Mouse (Mus musculus) MEL (cell line): ENCODE data around the gene Slc47a1. TPM values are rescaled to one million over a fixed set of nuclear protein-coding genes. Genes with fewer than 3 reads are reported as not detected.

ENCODE experiments used
- DNase-seq: peaks from one replicate; pipeline ENCODE4 v3.0.0; 2011; ENCODE audit warnings: low read depth, low spot score
- H3K27ac ChIP-seq: 2 replicates; pipeline ENCODE4 v1.5.1; 2012; ENCODE audit warnings: low read depth, mild to moderate bottlenecking, control low read depth, low read length, moderate library complexity; ENCODE audit not compliant: control insufficient read depth
- H3K27me3 ChIP-seq, 2 experiments: fragments of 150-350 bp in 1 of 2; sonication (generic) in 1 of 2; 2 replicates each; pipeline ENCODE4 v1.6.1; 2012; ENCODE audit warnings: low read length in 2 of 2, mild to moderate bottlenecking in 2 of 2, improper control_type of control experiment in 1 of 2, moderate library complexity in 1 of 2; ENCODE audit not compliant: insufficient read depth in 2 of 2, control insufficient read depth in 1 of 2
- H3K36me3 ChIP-seq, 2 experiments: 2 replicates each; pipeline ENCODE4 v1.6.1; 2012 to 2014; ENCODE audit warnings: low read length in 2 of 2, improper control_type of control experiment in 1 of 2, inconsistent platforms in 1 of 2, mild to moderate bottlenecking in 1 of 2; ENCODE audit not compliant: insufficient read depth in 2 of 2, control insufficient read depth in 1 of 2
- H3K4me1 ChIP-seq, 2 experiments: fragments of 150-350 bp in 1 of 2; sonication (generic) in 1 of 2; 2 replicates each; pipeline ENCODE4 v1.6.1; 2012; ENCODE audit warnings: low read length in 2 of 2, improper control_type of control experiment in 1 of 2, mild to moderate bottlenecking in 1 of 2; ENCODE audit not compliant: insufficient read depth in 2 of 2, control insufficient read depth in 1 of 2
- H3K4me3 ChIP-seq, 2 experiments: fragments of 150-350 bp in 1 of 2; sonication (generic) in 1 of 2; 2 replicates each; pipeline ENCODE4 v1.5.1; 2012; ENCODE audit warnings: low read depth in 2 of 2, low read length in 2 of 2, mild to moderate bottlenecking in 2 of 2, moderate library complexity in 2 of 2, control low read depth in 1 of 2, improper control_type of control experiment in 1 of 2; ENCODE audit not compliant: control insufficient read depth in 1 of 2, insufficient read depth in 1 of 2
- H3K79me2 ChIP-seq: 2 replicates; pipeline ENCODE4 v1.6.1; 2012; ENCODE audit warnings: mild to moderate bottlenecking, low read length, moderate library complexity; ENCODE audit not compliant: control insufficient read depth, poor library complexity, insufficient read depth
- H3K9ac ChIP-seq: 2 replicates; pipeline ENCODE4 v1.6.1; 2012; ENCODE audit warnings: low read depth, mild to moderate bottlenecking, control low read depth, low read length, moderate library complexity; ENCODE audit not compliant: control insufficient read depth, poor library complexity, severe bottlenecking
- H3K9me3 ChIP-seq: fragments of 150-350 bp; sonication (generic); replicated peaks from 2 replicates; pipeline ENCODE4 v1.6.1; 2012; ENCODE audit warnings: mild to moderate bottlenecking, low read length, improper control_type of control experiment, moderate library complexity; ENCODE audit not compliant: insufficient read depth
- BHLHE40 ChIP-seq: IDR thresholded peaks from 2 replicates; pipeline ENCODE4 v1.6.1; 2012; ENCODE audit warnings: low read depth, mild to moderate bottlenecking, inconsistent platforms, low read length, improper control_type of control experiment, borderline replicate concordance
- CHD2 ChIP-seq: IDR thresholded peaks from 2 replicates; pipeline ENCODE4 v1.6.1; 2011; ENCODE audit warnings: low read length, improper control_type of control experiment
- CTCF ChIP-seq, 3 experiments: IDR thresholded peaks in 2 of 3; conservative IDR thresholded peaks in 1 of 3; 2 replicates each; pipeline ENCODE4 v1.5.1; 2011 to 2012; ENCODE audit warnings: low read length in 3 of 3, low read depth in 2 of 3, mild to moderate bottlenecking in 2 of 3, improper control_type of control experiment in 1 of 3, inconsistent platforms in 1 of 3, mixed read lengths in 1 of 3, moderate library complexity in 1 of 3; ENCODE audit not compliant: control insufficient read depth in 1 of 3, insufficient read depth in 1 of 3, poor library complexity in 1 of 3, severe bottlenecking in 1 of 3
- ELF1 ChIP-seq: IDR thresholded peaks from 2 replicates; pipeline ENCODE4 v1.6.1; 2014; ENCODE audit warnings: low read depth, mild to moderate bottlenecking, inconsistent platforms, low read length, improper control_type of control experiment, moderate library complexity
- ETS1 ChIP-seq: IDR thresholded peaks from 2 replicates; pipeline ENCODE4 v1.6.1; 2012; ENCODE audit warnings: low read depth, mild to moderate bottlenecking, inconsistent platforms, low read length, improper control_type of control experiment, moderate library complexity
- GATA1 ChIP-seq: IDR thresholded peaks from 2 replicates; pipeline ENCODE4 v1.6.1; 2011; ENCODE audit warnings: low read depth, low read length, improper control_type of control experiment
- JUND ChIP-seq: IDR thresholded peaks from 2 replicates; pipeline ENCODE4 v1.6.1; 2011; ENCODE audit warnings: low read depth, mild to moderate bottlenecking, improper control_type of control experiment, low read length
- MEF2A ChIP-seq: IDR thresholded peaks from 2 replicates; pipeline ENCODE4 v1.6.1; 2014; ENCODE audit warnings: low read depth, mild to moderate bottlenecking, inconsistent platforms, low read length, improper control_type of control experiment; ENCODE audit not compliant: poor library complexity, insufficient replicate concordance, severe bottlenecking; ENCODE audit errors: extremely low read depth
- MXI1 ChIP-seq: IDR thresholded peaks from 2 replicates; pipeline ENCODE4 v1.6.1; 2011; ENCODE audit warnings: mild to moderate bottlenecking, low read depth, low read length, improper control_type of control experiment
- NELFE ChIP-seq: IDR thresholded peaks from 2 replicates; pipeline ENCODE4 v1.6.1; 2011; ENCODE audit warnings: low read depth, low read length, improper control_type of control experiment
- POLR2A ChIP-seq, 2 experiments: IDR thresholded peaks; 2 replicates each; pipeline ENCODE4 v1.6.1; 2011 to 2012; ENCODE audit warnings: low read length in 2 of 2, mild to moderate bottlenecking in 2 of 2, control low read depth in 1 of 2, improper control_type of control experiment in 1 of 2, low read depth in 1 of 2, moderate library complexity in 1 of 2; ENCODE audit not compliant: control insufficient read depth in 1 of 2, insufficient read depth in 1 of 2, poor library complexity in 1 of 2
- POLR2AphosphoS2 ChIP-seq: IDR thresholded peaks from 2 replicates; pipeline ENCODE4 v1.6.1; 2011; ENCODE audit warnings: low read length, improper control_type of control experiment
- POLR2AphosphoS5 ChIP-seq: IDR thresholded peaks from 2 replicates; pipeline ENCODE4 v1.6.1; 2012; ENCODE audit warnings: low read depth, borderline replicate concordance, mild to moderate bottlenecking, inconsistent platforms, low read length, moderate library complexity, mixed read lengths
- SMC3 ChIP-seq: IDR thresholded peaks from 2 replicates; pipeline ENCODE4 v1.6.1; 2011; ENCODE audit warnings: low read depth, low read length, improper control_type of control experiment
- TAL1 ChIP-seq: IDR thresholded peaks from 2 replicates; pipeline ENCODE4 v1.6.1; 2012; ENCODE audit warnings: mild to moderate bottlenecking, inconsistent platforms, low read length, moderate library complexity, mixed read lengths
- USF1 ChIP-seq: IDR thresholded peaks from 2 replicates; pipeline ENCODE4 v1.6.1; 2014; ENCODE audit warnings: low read depth, mild to moderate bottlenecking, inconsistent platforms, low read length, improper control_type of control experiment, moderate library complexity
- USF2 ChIP-seq, 2 experiments: IDR thresholded peaks; 2 replicates each; pipeline ENCODE4 v1.6.1; 2011 to 2012; ENCODE audit warnings: improper control_type of control experiment in 2 of 2, low read length in 2 of 2, borderline replicate concordance in 1 of 2, inconsistent platforms in 1 of 2, low read depth in 1 of 2, mild to moderate bottlenecking in 1 of 2; ENCODE audit not compliant: insufficient read depth in 1 of 2
- ZC3H11A ChIP-seq: IDR thresholded peaks from 2 replicates; pipeline ENCODE4 v1.6.1; 2012; ENCODE audit warnings: low read depth, mild to moderate bottlenecking, inconsistent platforms, low read length, improper control_type of control experiment
- ZKSCAN1 ChIP-seq: IDR thresholded peaks from 2 replicates; pipeline ENCODE4 v1.6.1; 2012; ENCODE audit warnings: low read depth, mild to moderate bottlenecking, inconsistent platforms, low read length, improper control_type of control experiment, moderate library complexity
- ZMIZ1 ChIP-seq: IDR thresholded peaks from 2 replicates; pipeline ENCODE4 v1.6.1; 2012; ENCODE audit warnings: low read depth, mild to moderate bottlenecking, inconsistent platforms, low read length, improper control_type of control experiment, moderate library complexity
- polyA plus RNA-seq, 2 experiments: library from polyadenylated mRNA; stranded (reverse) in 1 of 2; unstranded in 1 of 2; fragments of >175 nt in 1 of 2; fragments of >200 nt in 1 of 2; gene quantifications; 2 replicates each; pipeline versions ENCODE4 v1.2.1 to v1.2.4; 2012; ENCODE audit warnings: low replicate concordance in 2 of 2, low read depth in 1 of 2; ENCODE audit not compliant: insufficient read length in 2 of 2, insufficient read depth in 1 of 2, missing spikeins in 1 of 2
- total RNA-seq: library from RNA; depleted of rRNA; stranded (reverse); fragments of 300-350 nt; gene quantifications from 2 replicates; pipeline ENCODE4 v1.2.3, GENCODE M21; 2012

The Slc47a1 gene
- total and polyA plus RNA-seq, 3 experiments, result 0.04 TPM; not detected in 2

- Histone ChIP-seq H3K27me3 (no peaks in the 10 kb centered on the region), H3K9ac (no peak overlapping the region), H3K9me3 (no peaks in the 10 kb centered on the region), H3K27ac (no peak overlapping the region), H3K36me3 (peaks cover 0 to 15% of the 10 kb centered on the region in 2 experiments; a peak in 2 of 4 replicates), H3K4me3 (no peak overlapping the region), H3K79me2 (no peaks in the 10 kb centered on the region), H3K4me1 (peaks cover 15 to 19% of the 10 kb centered on the region in 2 experiments)
- TF ChIP-seq POLR2AphosphoS5 (no peak), ZMIZ1 (no peak), MEF2A (no peak), GATA1 (no peak), ELF1 (no peak), TAL1 (no peak), ZC3H11A (no peak), USF2 (IDR thresholded peaks at IDR 0.05; ENCODE audit: borderline replicate concordance in 1 of 2, insufficient read depth in 1 of 2, low read depth in 1 of 2, low read length in 2 of 2) (no peak), SMC3 (no peak), POLR2A (IDR thresholded peaks at IDR 0.05; ENCODE audit: control insufficient read depth in 1 of 2, insufficient read depth in 1 of 2, low read depth in 1 of 2, low read length in 2 of 2, poor library complexity in 1 of 2) (no peak), USF1 (no peak), MXI1 (no peak)
- DNase-seq, result peak; percentile 29
Observed at GRCm38 (mm10) chr11:61316864-61317263, 61.3 kb downstream of the Slc47a1 start.

GRCm38 (mm10) chr11:61310321-61310720, 67.8 kb downstream of the Slc47a1 start:
- no peak overlapping the region for H3K9ac ChIP-seq
- H3K36me3 ChIP-seq, result peaks cover 0 to 4% of the 10 kb centered on the region in 2 experiments; a peak in 2 of 4 replicates
- no peak overlapping the region for H3K4me3 ChIP-seq
- no peak for DNase-seq
- no peaks in the 10 kb centered on the region for H3K79me2 ChIP-seq
- no peaks in the 10 kb centered on the region for H3K27me3 ChIP-seq
- H3K4me1 ChIP-seq, result 0 out of 4 replicates have a peak, but pooled peaks cover 2 to 3% of the 10 kb centered on the region in 2 experiments
- TF ChIP-seq CTCF (IDR thresholded peaks at IDR 0.05 in 2 of 3, conservative IDR thresholded peaks at IDR 0.05 in 1 of 3; ENCODE audit: control insufficient read depth in 1 of 3, insufficient read depth in 1 of 3, low read depth in 2 of 3, low read length in 3 of 3, poor library complexity in 1 of 3, severe bottlenecking in 1 of 3), result no peak
- no peak for TF ChIP-seq JUND
- TF ChIP-seq POLR2AphosphoS2, result no peak
- no peak for TF ChIP-seq CHD2
- no peak for TF ChIP-seq ETS1
- TF ChIP-seq ZKSCAN1, result no peak
- TF ChIP-seq ZMIZ1, result no peak
- no peak for TF ChIP-seq NELFE
- TF ChIP-seq BHLHE40, result no peak
- H3K9me3 ChIP-seq, result no peaks in the 10 kb centered on the region
- no peak overlapping the region for H3K27ac ChIP-seq
